Mouse (Mus musculus) kidney, postnatal 25 days (tissue): Measurements from ENCODE around the gene Hes7.

Experiments used
- DNase-seq, 2 experiments: peaks; one replicate each; pipeline ENCODE4 v3.0.0; 2021; ENCODE audit warnings: mixed read lengths in 2 of 2

Hes7 gene

DNA sequence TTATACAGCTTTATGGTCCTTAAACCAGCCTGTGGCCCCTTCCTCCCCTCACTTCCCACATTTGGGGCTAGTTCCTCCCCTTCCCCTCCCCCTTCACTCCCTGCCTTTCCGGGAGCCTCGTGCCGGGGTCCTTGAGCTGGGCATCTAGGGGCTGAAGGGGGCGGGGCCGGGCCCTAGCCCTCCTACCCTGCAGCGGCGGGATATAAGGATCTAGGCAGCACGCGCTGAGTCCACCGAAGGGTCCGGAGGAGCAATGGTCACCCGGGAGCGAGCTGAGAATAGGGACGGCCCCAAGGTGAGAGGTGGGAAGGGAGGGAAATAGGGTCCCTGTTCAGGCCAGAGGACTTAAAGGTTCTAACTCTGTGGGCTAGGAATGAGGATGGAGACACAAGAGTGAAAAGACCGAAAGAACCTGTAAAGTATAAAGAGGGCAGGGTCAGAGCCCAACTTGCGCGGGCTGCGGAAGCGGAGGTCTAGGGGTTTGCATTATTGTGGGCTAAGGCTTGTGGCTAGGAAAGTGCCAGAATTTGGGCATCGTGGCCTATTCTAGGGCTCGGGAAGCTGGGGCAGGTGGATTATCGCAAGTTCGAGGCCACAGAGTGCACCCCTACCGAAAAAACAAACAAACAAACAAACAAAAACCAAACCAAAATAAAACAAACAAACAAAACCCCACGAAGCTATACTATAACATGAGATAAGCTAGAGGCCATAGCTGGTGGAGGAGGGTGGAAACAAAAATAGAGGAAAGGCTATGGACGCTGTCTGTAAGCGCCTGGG lies at the start of gene Hes7:
Hes7 (plus strand) TSS at position 184 of the 780 bp plus-strand sequence.
- DNase-seq: peak in 1 of 2 experiments; percentile 64

GRCm38 (mm10) chr11:69070590-69071222 lies 49.5 kb upstream of the Hes7 start, which contains the start of gene Tmem107:
TSS of gene Tmem107 (plus strand) at chr11:69070806.
- peak; percentile 96 to 97 for DNase-seq

- DNase-seq: no peak
Observed at GRCm38 (mm10) chr11:69071262-69071661, 48.9 kb upstream of the Hes7 start.

GRCm38 (mm10) chr11:69072234-69072633 lies 48.0 kb upstream of the Hes7 start:
- DNase-seq: peak in 1 of 2 experiments; percentile 33

GRCm38 (mm10) chr11:69072666-69073064 lies 47.5 kb upstream of the Hes7 start:
- DNase-seq: no peak

DNA sequence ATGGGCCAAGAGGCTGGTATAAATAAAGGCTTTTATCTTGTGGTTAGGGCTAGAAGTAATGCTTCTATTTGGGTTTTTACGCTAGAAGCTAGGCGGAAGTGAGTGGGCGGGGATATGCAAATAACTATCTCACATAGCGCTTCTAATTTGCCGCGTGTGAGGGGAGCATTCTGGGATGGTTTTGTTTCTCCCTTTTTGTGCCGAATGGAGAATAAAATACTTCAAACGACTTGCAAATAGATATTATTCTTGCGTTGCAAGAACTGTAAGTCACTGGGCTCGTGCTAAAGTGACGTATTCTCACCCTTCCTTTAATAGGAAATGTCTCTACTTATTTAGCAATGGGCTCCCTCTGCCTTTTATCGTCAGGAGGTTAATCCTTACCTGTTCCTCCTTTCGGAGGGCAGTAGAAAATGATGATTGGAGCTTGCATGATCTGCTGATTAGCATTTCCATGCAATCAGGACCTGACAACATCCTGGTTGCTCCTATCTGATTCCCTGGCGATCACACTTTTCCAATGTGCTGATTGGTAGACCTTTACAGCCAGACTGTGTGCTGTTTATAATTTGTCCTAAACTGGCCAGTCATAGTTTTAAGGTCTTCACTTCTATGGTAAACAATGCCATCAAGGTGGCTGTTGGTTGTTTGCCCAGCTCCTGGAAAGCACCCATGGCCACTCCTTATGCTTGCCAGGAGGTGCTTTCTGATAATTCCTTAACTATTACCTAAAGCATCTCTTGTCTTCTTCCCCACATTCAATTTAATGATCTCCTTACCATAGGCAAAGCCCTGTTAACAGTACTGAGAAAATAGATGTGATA lies 46.9 kb upstream of the Hes7 start:
- peak; percentile 90 to 92 for DNase-seq

DNA sequence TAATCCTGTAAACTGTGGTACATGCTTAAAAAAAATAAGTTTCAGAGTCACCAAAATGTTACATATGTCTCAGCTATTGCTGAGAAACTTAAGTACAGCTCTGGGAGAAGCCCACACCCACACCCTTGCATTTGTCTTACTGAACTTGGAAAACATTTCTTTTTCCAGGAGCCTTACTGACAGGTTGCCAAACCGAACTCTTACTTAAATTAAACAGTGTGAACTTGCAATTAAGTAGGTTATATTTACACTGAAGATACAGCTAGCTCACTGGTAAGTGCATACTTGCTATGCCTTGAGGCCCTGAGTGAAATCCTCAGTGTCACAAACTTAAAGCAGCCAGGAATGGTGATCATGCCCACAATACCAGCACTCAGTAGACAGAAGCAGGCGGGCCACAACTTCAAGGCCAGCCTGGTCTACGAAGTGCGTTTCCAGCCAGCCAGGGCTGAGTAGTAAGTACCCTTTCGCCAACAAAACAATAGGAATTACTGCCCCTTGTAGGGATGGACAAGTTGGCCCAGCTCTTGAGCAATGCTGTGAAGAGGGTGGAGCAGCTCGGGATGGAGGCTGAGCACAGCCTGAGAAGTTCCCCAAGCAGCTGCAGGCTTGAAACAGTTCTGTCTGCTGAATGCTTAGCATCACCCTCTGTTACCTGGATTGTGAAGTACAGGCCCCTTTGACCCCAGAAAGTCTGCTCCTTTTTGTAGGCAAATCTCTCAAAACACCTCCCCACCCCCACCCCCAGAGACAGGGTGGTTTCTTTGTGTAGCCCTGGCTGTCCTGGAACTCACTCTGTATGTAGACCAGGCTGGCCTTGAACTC lies 46.0 kb upstream of the Hes7 start:
- DNase-seq: peak in 1 of 2 experiments; percentile 27

DNA sequence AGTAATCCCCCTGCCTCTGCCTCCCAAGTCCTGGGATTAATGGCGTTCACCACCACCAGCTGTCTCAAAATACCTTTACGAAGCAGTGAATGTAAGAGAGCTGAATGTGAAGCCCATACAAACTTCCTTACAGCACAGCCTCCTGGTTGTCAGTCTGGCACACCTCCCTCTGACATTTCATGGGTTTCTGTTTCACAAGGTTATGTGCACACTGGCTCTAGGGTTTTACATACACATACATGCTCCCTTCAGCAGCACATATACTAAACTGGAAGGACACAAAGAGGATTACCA lies 45.5 kb upstream of the Hes7 start:
- no peak for DNase-seq

- DNase-seq: no peak
Observed at GRCm38 (mm10) chr11:69075764-69076479, 44.3 kb upstream of the Hes7 start.

GRCm38 (mm10) chr11:69076572-69076971 lies 43.6 kb upstream of the Hes7 start:
- peak in 1 of 2 experiments; percentile 23 for DNase-seq

DNA sequence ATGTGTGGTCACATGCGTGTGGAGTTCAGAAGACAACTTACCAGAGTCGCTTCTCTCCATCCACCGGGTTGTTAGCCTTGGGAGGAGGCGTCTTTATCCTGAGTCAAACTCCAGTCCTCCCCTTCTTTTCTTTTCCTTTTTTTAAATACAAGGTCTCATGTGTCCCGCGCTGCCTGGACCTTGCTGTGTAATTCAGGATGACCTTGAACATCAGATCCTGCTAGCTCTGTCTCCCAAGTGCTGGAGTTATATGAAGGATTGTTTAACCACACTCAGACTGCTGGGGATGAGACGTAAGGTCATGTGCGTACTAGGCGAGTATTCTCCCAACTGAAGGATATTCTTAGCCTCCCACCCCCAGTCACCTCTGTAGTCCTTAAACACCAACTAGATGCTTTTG lies 42.9 kb upstream of the Hes7 start:
- peak in 1 of 2 experiments; percentile 17 for DNase-seq

- peak in 1 of 2 experiments; percentile 20 for DNase-seq
Observed at GRCm38 (mm10) chr11:69078041-69078440, 42.2 kb upstream of the Hes7 start.

GRCm38 (mm10) chr11:69078805-69079438 lies 41.3 kb upstream of the Hes7 start:
- DNase-seq: peak in 1 of 2 experiments; percentile 43

GRCm38 (mm10) chr11:69080102-69080854 lies 39.9 kb upstream of the Hes7 start:
- DNase-seq: peak in 1 of 2 experiments; percentile 76

- no peak for DNase-seq
Observed at GRCm38 (mm10) chr11:69080855-69081222, 39.4 kb upstream of the Hes7 start.

GRCm38 (mm10) chr11:69081613-69082012 lies 38.6 kb upstream of the Hes7 start:
- peak in 1 of 2 experiments; percentile 29 for DNase-seq

DNA sequence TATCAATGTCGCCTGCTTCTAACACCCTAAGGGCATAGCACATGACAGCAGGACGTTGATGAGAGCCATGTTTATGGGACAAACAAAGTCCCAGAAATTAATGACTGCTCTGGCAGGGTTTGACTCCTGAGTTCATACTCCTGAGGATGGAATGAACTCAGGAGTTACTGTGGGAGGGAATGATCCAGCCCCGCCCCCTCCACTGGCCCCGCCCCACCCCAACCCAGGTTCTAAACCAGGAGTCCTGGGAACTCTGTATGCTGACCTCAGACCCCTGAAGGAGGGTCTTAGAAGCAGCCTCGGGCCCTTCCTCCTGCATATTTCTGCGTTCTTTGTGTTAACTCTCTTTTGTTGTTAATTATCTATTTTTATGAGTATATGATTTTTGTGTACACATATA lies 34.6 kb upstream of the Hes7 start:
- DNase-seq: peak in 1 of 2 experiments; percentile 32

DNA sequence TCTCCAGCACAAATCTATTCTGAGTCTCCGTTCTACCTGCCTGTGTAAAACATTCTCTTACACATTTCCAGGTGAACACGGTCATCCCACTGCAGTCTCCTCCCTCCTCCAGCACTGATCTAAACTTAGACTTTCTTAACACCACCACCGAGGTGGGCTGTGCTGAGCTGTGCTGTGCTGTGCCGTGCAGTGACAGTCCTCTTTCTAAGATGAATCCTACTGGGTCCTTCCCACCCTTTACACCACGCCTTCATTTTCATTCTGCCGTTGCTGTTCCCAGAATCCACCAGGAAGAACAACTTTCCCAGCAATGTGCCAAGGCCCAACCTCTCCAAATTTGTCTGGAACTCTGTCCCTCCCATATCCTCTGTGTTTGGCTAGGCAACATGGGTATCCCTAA lies 33.8 kb upstream of the Hes7 start:
- peak in 1 of 2 experiments; percentile 27 for DNase-seq

- DNase-seq: peak in 1 of 2 experiments; percentile 65
Observed at GRCm38 (mm10) chr11:69087082-69087481, 33.1 kb upstream of the Hes7 start.

- DNase-seq: peak in 1 of 2 experiments; percentile 21
Observed at GRCm38 (mm10) chr11:69087597-69087996, 32.6 kb upstream of the Hes7 start.
